Mouse (Mus musculus) ES-Bruce4 (cell line): ENCODE results near the gene Sbf2. TPM values are rescaled to one million over a fixed set of nuclear protein-coding genes. Genes with fewer than 3 reads are reported as not detected.

Experiments
- H3K27ac ChIP-seq: 2 replicates; pipeline ENCODE4 v1.5.1; 2012; ENCODE audit warnings: low read length, inconsistent platforms; ENCODE audit not compliant: insufficient read depth
- H3K27me3 ChIP-seq: 2 replicates; pipeline ENCODE4 v1.6.1; 2012; ENCODE audit warnings: mild to moderate bottlenecking, low read length, inconsistent platforms; ENCODE audit not compliant: control insufficient read depth, poor library complexity, insufficient read depth, severe bottlenecking
- H3K36me3 ChIP-seq: 2 replicates; pipeline ENCODE4 v1.6.1; 2012; ENCODE audit warnings: inconsistent platforms, mild to moderate bottlenecking, low read length, moderate library complexity; ENCODE audit not compliant: control insufficient read depth, poor library complexity, insufficient read depth, severe bottlenecking
- H3K4me1 ChIP-seq: one replicate; pipeline ENCODE4 v1.8.1; 2011; ENCODE audit warnings: low read length; ENCODE audit not compliant: control insufficient read depth, insufficient read depth
- H3K4me3 ChIP-seq: 2 replicates; pipeline ENCODE4 v1.5.1; 2011; ENCODE audit warnings: low read depth, mild to moderate bottlenecking, low read length
- H3K9ac ChIP-seq: 2 replicates; pipeline ENCODE4 v1.6.1; 2012; ENCODE audit warnings: low read depth, mild to moderate bottlenecking, inconsistent platforms; ENCODE audit not compliant: poor library complexity, severe bottlenecking
- H3K9me3 ChIP-seq: replicated peaks from 2 replicates; pipeline ENCODE4 v1.6.1; 2012; ENCODE audit warnings: mild to moderate bottlenecking, low read length, inconsistent platforms; ENCODE audit not compliant: control insufficient read depth, poor library complexity, insufficient read depth, severe bottlenecking
- CTCF ChIP-seq: IDR thresholded peaks from one replicate; pipeline ENCODE4 v1.8.1; 2011; ENCODE audit warnings: low read depth, low read length
- EP300 ChIP-seq: IDR thresholded peaks from 2 replicates; pipeline ENCODE4 v1.6.1; 2011; ENCODE audit warnings: low read depth, low read length; ENCODE audit not compliant: insufficient read depth
- POLR2A ChIP-seq: IDR thresholded peaks from one replicate; pipeline ENCODE4 v1.8.1; 2011; ENCODE audit warnings: low read length; ENCODE audit not compliant: insufficient read depth
- polyA plus RNA-seq: library from polyadenylated mRNA; stranded (reverse); fragments of >200 nt; gene quantifications from 2 replicates; pipeline ENCODE4 v1.2.4, GENCODE M21; 2011; ENCODE audit warnings: low read depth; ENCODE audit not compliant: missing spikeins, insufficient read depth, insufficient read length

Gene Sbf2
- polyA plus RNA-seq, 1 experiment = 65.5 TPM

DNA sequence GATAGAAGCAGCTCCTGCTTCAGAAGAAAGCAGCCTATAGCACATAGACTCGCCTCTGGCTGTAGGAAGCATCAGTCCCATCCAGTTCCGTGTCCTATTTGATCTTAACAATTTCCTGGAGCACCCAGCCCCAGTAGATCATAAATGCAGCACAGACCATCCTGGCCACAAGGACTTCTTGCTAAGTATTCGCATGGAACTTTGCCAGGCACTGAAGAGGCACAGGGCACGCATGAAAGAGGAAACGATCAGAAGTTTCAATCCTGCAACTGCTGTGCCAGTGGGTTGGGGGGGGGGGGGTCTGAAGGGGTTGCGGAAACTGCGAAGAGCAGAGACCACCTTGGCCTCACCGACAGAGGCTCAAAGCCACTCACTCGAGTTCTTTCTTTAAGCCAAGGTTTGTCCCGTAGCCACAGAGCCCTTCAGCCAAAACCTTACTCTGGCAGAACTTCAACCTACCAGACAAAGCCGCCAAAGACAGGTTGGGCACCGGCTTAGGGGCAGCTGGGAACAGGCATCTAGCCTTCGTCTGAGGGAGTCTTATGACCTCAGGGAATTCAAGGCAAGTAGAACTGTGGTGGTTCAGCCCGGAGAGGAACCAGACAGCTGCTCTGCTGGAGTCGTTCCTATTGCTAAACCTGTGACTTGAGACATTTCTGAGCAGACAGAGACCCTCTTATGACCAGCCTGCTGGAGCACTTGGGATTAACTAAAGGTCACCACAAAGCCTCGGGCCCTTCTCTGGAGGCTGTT, 16.6 kb upstream of the Sbf2 start:
- no peak for TF ChIP-seq POLR2A
- no peak for TF ChIP-seq CTCF
- no peak for TF ChIP-seq EP300
- Histone ChIP-seq H3K9ac (no peak overlapping the region), H3K27me3 (peaks cover 3% of the 10 kb centered on the region; the same call in 1 of the 2 replicates), H3K27ac (no peak overlapping the region), H3K36me3 (no peaks in the 10 kb centered on the region), H3K9me3 (no peaks in the 10 kb centered on the region), H3K4me1 (no peaks in the 10 kb centered on the region), H3K4me3 (no peak overlapping the region)

DNA sequence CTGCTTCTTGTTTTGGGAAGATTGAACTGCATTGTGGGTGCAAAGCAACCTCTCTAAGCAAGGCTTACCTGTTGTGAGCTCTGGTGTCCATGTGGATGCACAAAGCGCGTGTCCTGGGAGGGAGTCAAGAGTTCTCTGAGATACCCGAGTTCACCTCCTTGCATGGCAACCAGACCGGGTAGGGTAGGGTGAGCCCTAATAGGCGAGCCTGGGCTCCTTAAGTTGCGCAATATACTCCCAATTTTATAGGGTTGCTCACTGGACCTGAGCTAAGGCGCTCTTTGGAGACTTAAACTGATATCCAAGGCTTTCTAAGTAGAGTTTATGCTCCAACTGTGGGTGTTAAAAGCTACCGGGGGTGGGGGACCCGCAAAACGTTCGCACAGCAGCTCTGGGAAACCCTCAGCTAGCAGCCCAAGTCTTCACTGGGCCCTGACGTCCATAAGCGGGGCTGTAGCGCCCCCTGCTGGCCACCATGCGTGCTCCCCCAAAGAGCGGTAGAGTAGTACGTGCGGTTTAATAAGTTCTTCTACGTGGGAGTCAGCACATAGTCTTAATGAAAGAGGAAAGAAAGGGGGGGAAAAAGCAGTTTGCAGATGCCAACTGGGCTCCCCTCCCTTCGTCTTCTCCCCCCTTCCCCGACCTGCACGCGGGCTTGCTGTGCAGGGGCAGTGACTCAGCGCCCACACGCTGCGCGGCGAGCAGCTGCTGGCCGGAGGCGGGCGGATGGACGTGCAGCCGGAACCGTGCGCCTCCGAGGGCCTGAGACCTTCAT, 15.4 kb upstream of the Sbf2 start:
- peak; percentile 87 for TF ChIP-seq CTCF
- TF ChIP-seq EP300 = 0 out of 2 replicates have a peak, but pooled peaks have one; percentile 42
- TF ChIP-seq POLR2A = no peak
- Histone ChIP-seq H3K9me3 (no peaks in the 10 kb centered on the region), H3K9ac (peak overlapping the region; percentile 19), H3K27ac (no peak overlapping the region), H3K4me1 (no peaks in the 10 kb centered on the region), H3K27me3 (peaks cover 3% of the 10 kb centered on the region; the same call in 1 of the 2 replicates), H3K36me3 (no peaks in the 10 kb centered on the region), H3K4me3 (peak overlapping the region; percentile 46)

DNA sequence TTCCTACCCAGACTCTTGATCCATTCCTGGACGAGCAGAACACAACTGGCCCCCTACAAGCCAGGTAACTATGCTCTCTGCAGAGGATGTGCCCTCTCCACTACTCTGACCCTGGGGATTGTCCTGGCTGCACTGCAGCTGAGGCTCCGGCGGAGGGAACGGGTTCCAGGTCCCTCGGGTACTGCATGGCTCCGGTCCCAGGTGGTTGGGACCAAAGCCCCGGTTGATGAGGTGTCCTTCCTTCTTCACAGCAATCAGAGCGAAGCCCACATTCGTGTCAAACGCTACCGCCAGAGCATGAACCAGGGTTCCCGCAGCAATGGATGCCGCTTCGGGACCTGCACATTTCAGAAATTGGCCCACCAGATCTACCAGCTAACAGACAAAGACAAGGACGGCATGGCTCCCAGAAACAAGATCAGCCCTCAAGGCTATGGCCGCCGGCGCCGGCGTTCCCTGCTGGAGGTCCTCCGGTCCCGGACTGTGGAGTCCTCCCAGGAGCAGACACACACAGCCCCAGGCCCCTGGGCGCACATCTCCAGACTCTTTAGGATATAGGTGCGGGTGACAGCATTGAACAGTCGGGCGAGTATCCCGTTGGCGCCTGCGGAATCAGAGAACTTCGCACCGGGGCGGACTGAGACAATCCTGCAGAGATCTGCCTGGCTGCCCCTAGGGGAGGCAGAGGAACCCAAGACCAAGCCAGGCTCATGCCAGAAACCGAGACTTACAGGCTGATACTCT, 14.1 kb upstream of the Sbf2 start:
- peak overlapping the region; percentile 7; the same call in 1 of the 2 replicates for H3K9ac ChIP-seq
- H3K9me3 ChIP-seq = no peaks in the 10 kb centered on the region
- H3K36me3 ChIP-seq = no peaks in the 10 kb centered on the region
- H3K4me1 ChIP-seq = no peaks in the 10 kb centered on the region
- no peak overlapping the region for H3K27ac ChIP-seq
- peak overlapping the region; percentile 64 for H3K4me3 ChIP-seq
- H3K27me3 ChIP-seq = peaks cover 3% of the 10 kb centered on the region; the same call in 1 of the 2 replicates
- TF ChIP-seq EP300 (no peak), POLR2A (no peak), CTCF (no peak)

DNA sequence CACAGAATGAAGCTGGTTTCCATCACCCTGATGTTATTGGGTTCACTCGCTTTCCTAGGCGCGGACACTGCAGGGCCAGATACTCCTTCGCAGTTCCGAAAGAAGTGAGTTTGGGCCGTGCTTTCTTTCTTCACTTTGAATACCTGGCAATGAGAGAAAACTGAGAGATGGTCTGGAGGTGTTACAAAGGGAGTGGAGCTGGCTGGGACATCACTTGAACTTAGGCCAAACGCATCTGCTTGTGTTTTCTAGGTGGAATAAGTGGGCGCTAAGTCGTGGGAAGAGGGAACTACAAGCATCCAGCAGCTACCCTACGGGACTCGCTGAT, 13.5 kb upstream of the Sbf2 start:
- Histone ChIP-seq H3K27me3 (peaks cover 3% of the 10 kb centered on the region; the same call in 1 of the 2 replicates), H3K9ac (no peak overlapping the region), H3K4me1 (no peaks in the 10 kb centered on the region), H3K27ac (no peak overlapping the region), H3K9me3 (no peaks in the 10 kb centered on the region), H3K36me3 (no peaks in the 10 kb centered on the region), H3K4me3 (peak overlapping the region; percentile 64)
- TF ChIP-seq CTCF = no peak
- no peak for TF ChIP-seq EP300
- no peak for TF ChIP-seq POLR2A

DNA sequence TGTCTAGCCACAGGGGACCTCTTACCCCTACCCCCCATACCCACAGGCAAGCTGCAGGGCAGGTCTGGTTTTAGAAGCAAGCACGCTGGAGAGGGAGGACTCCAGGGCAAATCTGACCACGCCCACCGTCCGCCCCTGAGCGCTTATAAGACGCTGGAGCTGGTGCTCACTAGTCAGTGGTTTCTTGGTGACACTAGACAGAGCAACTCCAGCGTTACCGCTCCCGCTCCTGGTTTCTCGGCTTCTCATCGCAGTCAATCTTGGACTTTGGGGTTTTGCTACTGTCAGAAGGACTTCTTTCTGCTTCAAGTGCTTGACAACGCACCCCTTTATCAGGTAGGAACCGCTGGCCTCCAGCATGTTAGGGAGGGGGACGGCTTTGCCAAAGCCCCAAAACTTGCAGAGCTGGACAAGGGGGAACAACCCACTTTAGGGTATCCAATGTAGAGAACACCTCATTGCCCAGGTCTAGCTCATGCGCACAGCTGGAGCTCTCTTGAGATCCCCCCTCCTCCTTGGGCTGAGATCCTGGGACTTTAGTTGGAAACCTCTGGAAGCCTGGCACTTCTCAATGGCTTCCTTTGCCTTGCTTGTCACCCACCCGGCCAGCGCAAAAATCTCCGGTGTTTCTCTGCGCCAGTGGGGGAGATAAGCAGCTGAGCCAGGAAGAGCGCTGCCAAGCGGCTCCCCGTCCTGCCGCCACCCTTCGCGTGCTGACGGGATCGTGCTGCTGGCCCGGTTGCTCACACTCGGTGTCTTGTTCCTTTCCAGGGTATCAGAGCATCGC, 13.0 kb upstream of the Sbf2 start, which contains the start of gene Adm:
Gene Adm (plus strand): TSS at position 176 of the 787 bp plus-strand sequence.
- H3K4me3 ChIP-seq = peak within 1 kb of the TSS; percentile 64
- H3K36me3 ChIP-seq = no peaks in the 10 kb centered on the region
- TF ChIP-seq CTCF = no peak
- no peak for TF ChIP-seq EP300
- peak; percentile 25 for TF ChIP-seq POLR2A
- no peak within 1 kb of the TSS for H3K9ac ChIP-seq
- no peaks in the 10 kb centered on the region for H3K9me3 ChIP-seq
- no peaks in the 10 kb centered on the region for H3K4me1 ChIP-seq
- no peak within 1 kb of the TSS for H3K27ac ChIP-seq
- peaks cover 3% of the 10 kb centered on the region; the same call in 1 of the 2 replicates for H3K27me3 ChIP-seq
